24 mouse cellular contexts compared by ENCODE assay signal in genomic region chr16:6997109-6997508, GRCm38 (mm10).
"Had no signal": no experiment of that assay in that cellular context is flagged by ENCODE, and none has a peak within 500 bp of the region (broad histone marks: within the 10 kb centered on the region; RNA-seq: fewer than 3 reads in every experiment).

No protein-coding gene starts in this region.

- DNase-seq: forebrain, postnatal 0 days; gastrocnemius, postnatal 14 days; gastrocnemius, postnatal 36 days; heart, adult 11 months; heart, adult 2 months; heart, postnatal 14 days; heart, postnatal 36 days; kidney, adult 11 months; kidney, postnatal 10 days; kidney, postnatal 36 days; layer of hippocampus, adult 9-11 months; layer of hippocampus, postnatal 36 days; left cerebral cortex, postnatal 4 days had no signal

- H3K4me3 ChIP-seq: heart, adult 2 months; heart, embryonic 13.5 days; heart, embryonic 15.5 days; hindbrain, embryonic 13.5 days; hindbrain, embryonic 15.5 days; limb, embryonic 13.5 days; limb, embryonic 15.5 days; liver, embryonic 12.5 days had no signal

- H3K9ac ChIP-seq: forebrain, postnatal 0 days; heart, embryonic 13.5 days; heart, embryonic 15.5 days; hindbrain, embryonic 13.5 days; hindbrain, embryonic 15.5 days; limb, embryonic 13.5 days; limb, embryonic 15.5 days; liver, embryonic 12.5 days; liver, embryonic 14.5 days had no signal

- ATAC-seq: forebrain, postnatal 0 days; hindbrain, postnatal 0 days; intestine, embryonic 16.5 days; liver, embryonic 12.5 days had no signal

- H3K27ac ChIP-seq: heart, adult 2 months; heart, embryonic 13.5 days; heart, embryonic 15.5 days; hindbrain, embryonic 13.5 days; hindbrain, embryonic 15.5 days; hindbrain, postnatal 0 days; limb, embryonic 13.5 days; limb, embryonic 15.5 days; liver, embryonic 12.5 days; liver, embryonic 14.5 days had no signal

- H3K4me1 ChIP-seq: heart, embryonic 15.5 days; hindbrain, embryonic 13.5 days; hindbrain, embryonic 15.5 days; limb, embryonic 13.5 days; limb, embryonic 15.5 days had no signal

- H3K4me2 ChIP-seq: heart, embryonic 11.5 days; heart, embryonic 13.5 days; heart, embryonic 15.5 days; hindbrain, embryonic 13.5 days; hindbrain, embryonic 15.5 days; limb, embryonic 13.5 days; limb, embryonic 15.5 days; liver, embryonic 12.5 days had no signal

- H3K9me3 ChIP-seq: heart, embryonic 13.5 days; heart, embryonic 15.5 days; hindbrain, embryonic 13.5 days; hindbrain, embryonic 15.5 days; limb, embryonic 13.5 days; limb, embryonic 15.5 days; liver, embryonic 12.5 days had no signal

- H3K36me3 ChIP-seq: heart, embryonic 13.5 days; heart, embryonic 15.5 days; hindbrain, embryonic 13.5 days; hindbrain, embryonic 15.5 days; limb, embryonic 13.5 days; limb, embryonic 15.5 days; liver, embryonic 12.5 days had no signal

- H3K27me3 ChIP-seq: heart, embryonic 13.5 days; heart, embryonic 15.5 days; hindbrain, embryonic 13.5 days; hindbrain, embryonic 15.5 days; limb, embryonic 13.5 days; limb, embryonic 15.5 days; liver, embryonic 12.5 days had no signal
